Mouse (Mus musculus) E14TG2a.4 (cell line): ENCODE results near the gene Slco1c1.

Experiments
- CTCF ChIP-seq: conservative IDR thresholded peaks from 2 replicates; pipeline ENCODE4 v1.5.1; 2014; ENCODE audit warnings: low read length
- NANOG ChIP-seq: IDR thresholded peaks from 2 replicates; pipeline ENCODE4 v1.6.1; 2014; ENCODE audit warnings: borderline replicate concordance, low read length, mixed read lengths
- POU5F1 ChIP-seq: IDR thresholded peaks from 2 replicates; pipeline ENCODE4 v1.6.1; 2014; ENCODE audit warnings: low read length, borderline replicate concordance

- TF ChIP-seq CTCF, result no peak
- no peak for TF ChIP-seq POU5F1
- TF ChIP-seq NANOG, result no peak
Observed at GRCm38 (mm10) chr6:141615348-141615747, 91.2 kb downstream of the Slco1c1 start.
